Mouse (Mus musculus) hindbrain, embryonic 10.5 days (tissue): ENCODE data around the gene Ggcx. TPM values are rescaled to one million over a fixed set of nuclear protein-coding genes. Genes with fewer than 3 reads are reported as not detected.
"Not testable (repeated sequence)": the region's sequence is repeated elsewhere in the genome, so short reads cannot be mapped to it uniquely, and the experiment has no call there.

Experiments
- DNase-seq: peaks from one replicate; pipeline ENCODE4 v3.0.0-alpha.2; 2017; ENCODE audit warnings: low spot score
- H3K27ac ChIP-seq: fragments of 300-500 bp; sonication (generic); 2 replicates; pipeline ENCODE4 v1.5.1; 2016; ENCODE audit warnings: mild to moderate bottlenecking, moderate library complexity
- H3K27me3 ChIP-seq: fragments of 300-500 bp; sonication (generic); 2 replicates; pipeline ENCODE4 v1.6.1; 2016; ENCODE audit warnings: mild to moderate bottlenecking; ENCODE audit not compliant: poor library complexity, insufficient read depth, severe bottlenecking
- H3K36me3 ChIP-seq: fragments of 300-500 bp; sonication (generic); 2 replicates; pipeline ENCODE4 v1.6.1; 2016; ENCODE audit warnings: mild to moderate bottlenecking, moderate library complexity
- H3K4me1 ChIP-seq: fragments of 300-500 bp; sonication (generic); replicated peaks from 2 replicates; pipeline ENCODE4 v1.6.1; 2016; ENCODE audit warnings: mild to moderate bottlenecking
- H3K4me3 ChIP-seq: fragments of 300-500 bp; sonication (generic); 2 replicates; pipeline ENCODE4 v1.5.1; 2016; ENCODE audit warnings: mild to moderate bottlenecking, moderate library complexity
- H3K9me3 ChIP-seq: fragments of 300-500 bp; sonication (generic); 2 replicates; pipeline ENCODE4 v1.6.1; 2016; ENCODE audit warnings: mild to moderate bottlenecking, moderate library complexity
- WGBS: fragments of 180-500 bp; shearing (Covaris S2); methylation state at CpG from one replicate; pipeline ENCODE4 v1.1.7; 2016; 5-methylcytosine and 5-hydroxymethylcytosine counted together
- polyA plus RNA-seq: library from polyadenylated mRNA; unstranded; fragments of >200 nt; fragmentation: Nextera tagmentation; extraction: Ambion mirVana; gene quantifications from 2 replicates; pipeline ENCODE4 v1.2.1, GENCODE M21; 2016

The Ggcx gene
- polyA plus RNA-seq, 1 experiment from 2014 or later = 19.6 TPM

GRCm38 (mm10) chr6:72460036-72460801 is 46.1 kb downstream of the Ggcx start:
- 58% methylated on average over 9 of the region's 9 CpGs for WGBS
- H3K27me3 ChIP-seq = 0 out of 2 replicates have a peak, but pooled peaks cover 3% of the 10 kb centered on the region
- H3K4me3 ChIP-seq = no peak overlapping the region
- no peak overlapping the region for H3K27ac ChIP-seq
- no peaks in the 10 kb centered on the region for H3K36me3 ChIP-seq
- DNase-seq = no peak
- H3K9me3 ChIP-seq = no peaks in the 10 kb centered on the region
- H3K4me1 ChIP-seq = 0 out of 2 replicates have a peak, but pooled peaks cover 4% of the 10 kb centered on the region

GRCm38 (mm10) chr6:72462550-72463257 is 48.6 kb downstream of the Ggcx start:
- H3K36me3 ChIP-seq, H3K9me3 ChIP-seq, H3K4me1 ChIP-seq, H3K4me3 ChIP-seq, H3K27me3 ChIP-seq, H3K27ac ChIP-seq, DNase-seq: not testable (repeated sequence)
- 85% methylated on average over 5 of the region's 5 CpGs for WGBS

GRCm38 (mm10) chr6:72465361-72466157 is 51.5 kb downstream of the Ggcx start:
- H3K9me3 ChIP-seq = no peaks in the 10 kb centered on the region
- no peak overlapping the region for H3K27ac ChIP-seq
- no peak overlapping the region for H3K4me3 ChIP-seq
- WGBS = 80% methylated on average over 8 of the region's 8 CpGs
- H3K4me1 ChIP-seq = 0 out of 2 replicates have a peak, but pooled peaks cover 4% of the 10 kb centered on the region
- no peaks in the 10 kb centered on the region for H3K36me3 ChIP-seq
- DNase-seq = no peak
- no peaks in the 10 kb centered on the region for H3K27me3 ChIP-seq

- Histone ChIP-seq H3K4me3 (no peak overlapping the region), H3K9me3 (no peaks in the 10 kb centered on the region), H3K27me3 (no peaks in the 10 kb centered on the region), H3K4me1 (0 out of 2 replicates have a peak, but pooled peaks cover 4% of the 10 kb centered on the region), H3K27ac (no peak overlapping the region), H3K36me3 (no peaks in the 10 kb centered on the region)
- WGBS = 87% methylated on average over 4 of the region's 4 CpGs
- no peak for DNase-seq
Measured at GRCm38 (mm10) chr6:72466171-72466570, 52.1 kb downstream of the Ggcx start.

GRCm38 (mm10) chr6:72473264-72474041 is 59.3 kb downstream of the Ggcx start:
- Histone ChIP-seq H3K4me1 (peaks cover 6% of the 10 kb centered on the region; the same call in 1 of the 2 replicates), H3K36me3 (no peaks in the 10 kb centered on the region), H3K4me3 (no peak overlapping the region), H3K27ac (no peak overlapping the region), H3K9me3 (no peaks in the 10 kb centered on the region), H3K27me3 (no peaks in the 10 kb centered on the region)
- DNase-seq = no peak
- 69% methylated on average over 14 of the region's 14 CpGs for WGBS

DNA sequence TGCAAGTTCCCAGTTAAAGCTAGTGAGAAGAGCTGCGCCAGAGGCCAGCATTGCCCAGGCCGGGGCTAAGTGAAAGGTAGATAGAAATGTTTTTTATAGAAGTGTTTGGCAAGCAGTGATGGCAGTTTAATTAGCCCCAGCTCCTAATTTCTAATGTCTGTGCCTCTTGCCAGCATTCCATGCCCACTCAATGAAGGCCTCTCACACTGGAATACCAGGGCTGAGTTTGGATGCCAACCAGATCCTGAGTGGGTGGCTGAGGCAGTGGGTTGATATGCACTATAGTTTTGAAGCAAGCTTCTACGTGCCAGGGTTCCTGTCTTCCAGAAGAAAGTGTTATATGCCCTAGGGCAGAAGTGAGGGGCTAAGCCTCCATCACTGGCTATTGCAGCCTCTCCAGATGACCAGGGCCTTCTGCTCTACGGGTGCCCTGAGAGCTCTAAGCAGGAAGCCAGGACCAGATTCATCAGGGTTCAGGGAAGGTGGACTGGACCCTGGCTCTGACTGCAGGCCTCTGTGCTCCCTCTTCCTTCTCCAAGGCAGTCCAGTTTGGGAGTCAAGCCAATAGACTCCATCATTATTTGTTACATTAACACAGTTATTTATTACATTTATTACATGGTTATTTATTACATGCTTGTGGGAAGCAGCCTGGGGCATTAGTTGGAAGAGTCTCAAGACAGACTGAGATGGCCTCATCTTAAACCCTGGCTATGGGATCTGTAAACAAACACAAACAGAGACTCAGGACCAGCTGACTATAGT is 61.3 kb downstream of the Ggcx start:
- no peak for DNase-seq
- Histone ChIP-seq H3K36me3 (no peaks in the 10 kb centered on the region), H3K27ac (no peak overlapping the region), H3K4me3 (no peak overlapping the region), H3K4me1 (peaks cover 6% of the 10 kb centered on the region; the same call in 1 of the 2 replicates), H3K27me3 (no peaks in the 10 kb centered on the region), H3K9me3 (no peaks in the 10 kb centered on the region)
- WGBS = 82% methylated on average over 4 of the region's 4 CpGs

- Histone ChIP-seq H3K27me3 (no peaks in the 10 kb centered on the region), H3K9me3 (no peaks in the 10 kb centered on the region), H3K4me1 (peaks cover 6% of the 10 kb centered on the region; the same call in 1 of the 2 replicates), H3K27ac (no peak overlapping the region), H3K4me3 (no peak overlapping the region), H3K36me3 (no peaks in the 10 kb centered on the region)
- no peak for DNase-seq
- WGBS = 92% methylated on average over 5 of the region's 5 CpGs
Measured at GRCm38 (mm10) chr6:72476836-72477235, 62.7 kb downstream of the Ggcx start.

GRCm38 (mm10) chr6:72477621-72478020 is 63.5 kb downstream of the Ggcx start:
- WGBS = 89% methylated on average over 3 of the region's 3 CpGs
- Histone ChIP-seq H3K27ac (no peak overlapping the region), H3K27me3 (no peaks in the 10 kb centered on the region), H3K4me1 (peaks cover 6% of the 10 kb centered on the region; the same call in 1 of the 2 replicates), H3K36me3 (no peaks in the 10 kb centered on the region), H3K4me3 (no peak overlapping the region), H3K9me3 (no peaks in the 10 kb centered on the region)
- no peak for DNase-seq

DNA sequence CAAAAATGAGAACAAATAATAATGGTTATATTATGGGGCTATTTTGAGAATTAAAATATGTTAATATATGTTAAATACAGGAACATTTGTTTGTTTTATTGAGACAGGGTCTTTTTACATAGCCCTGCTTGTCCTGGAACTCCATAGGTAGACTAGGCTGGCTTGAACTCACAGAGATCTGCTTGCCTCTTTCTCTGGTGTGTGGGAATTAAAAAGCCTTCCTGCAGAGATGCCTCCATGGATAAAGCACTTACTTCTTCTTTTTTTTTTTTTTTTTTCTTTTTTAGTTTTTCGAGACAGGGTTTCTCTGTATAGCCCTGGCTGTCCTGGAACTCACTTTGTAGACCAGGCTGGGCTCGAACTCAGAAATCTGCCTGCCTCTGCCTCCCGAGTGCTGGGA is 64.6 kb downstream of the Ggcx start:
- H3K4me1 ChIP-seq, DNase-seq, H3K27me3 ChIP-seq, H3K27ac ChIP-seq, H3K4me3 ChIP-seq, H3K9me3 ChIP-seq, H3K36me3 ChIP-seq: not testable (repeated sequence)
- 80% methylated on average over 3 of the region's 3 CpGs for WGBS

- H3K27ac ChIP-seq = no peak overlapping the region
- no peak for DNase-seq
- H3K36me3 ChIP-seq = no peaks in the 10 kb centered on the region
- H3K9me3 ChIP-seq = no peaks in the 10 kb centered on the region
- no peaks in the 10 kb centered on the region for H3K4me1 ChIP-seq
- 88% methylated on average over 12 of the region's 12 CpGs for WGBS
- H3K4me3 ChIP-seq = no peak overlapping the region
- H3K27me3 ChIP-seq = no peaks in the 10 kb centered on the region
Measured at GRCm38 (mm10) chr6:72479645-72480421, 65.7 kb downstream of the Ggcx start.

DNA sequence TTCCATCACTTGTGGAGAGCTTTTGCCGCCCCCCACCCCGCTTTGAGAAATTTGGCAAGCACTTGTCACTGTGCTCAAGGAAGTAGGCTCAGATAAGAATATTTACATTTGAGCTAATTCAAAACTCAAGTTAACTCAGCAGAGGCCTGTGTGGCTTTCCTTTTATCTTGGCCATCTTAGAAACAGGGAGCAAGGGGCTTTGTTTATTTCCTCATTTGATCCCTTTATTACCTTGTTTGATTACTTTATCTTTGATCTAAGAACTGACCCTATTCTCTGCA is 66.3 kb downstream of the Ggcx start:
- no peaks in the 10 kb centered on the region for H3K9me3 ChIP-seq
- 94% methylated on average over 2 of the region's 2 CpGs for WGBS
- no peaks in the 10 kb centered on the region for H3K4me1 ChIP-seq
- H3K27me3 ChIP-seq = no peaks in the 10 kb centered on the region
- no peak for DNase-seq
- H3K27ac ChIP-seq = no peak overlapping the region
- no peak overlapping the region for H3K4me3 ChIP-seq
- H3K36me3 ChIP-seq = no peaks in the 10 kb centered on the region
